Mouse (Mus musculus) testis, adult 2 months (tissue): ENCODE measurements around the gene Olfr1513. TPM values are rescaled to one million over a fixed set of nuclear protein-coding genes. Genes with fewer than 3 reads are reported as not detected.

ENCODE experiments used
- H3K27ac ChIP-seq: fragments of 200-500 bp; 2 replicates; pipeline ENCODE4 v1.5.1; 2012; ENCODE audit warnings: low read depth, low read length; ENCODE audit not compliant: control insufficient read depth, insufficient read depth
- H3K27me3 ChIP-seq: fragments of 200-500 bp; 2 replicates; pipeline ENCODE4 v1.6.1; 2012; ENCODE audit warnings: mild to moderate bottlenecking, low read length, moderate library complexity; ENCODE audit not compliant: control insufficient read depth, insufficient read depth
- H3K36me3 ChIP-seq: fragments of 200-500 bp; 2 replicates; pipeline ENCODE4 v1.6.1; 2012; ENCODE audit warnings: mild to moderate bottlenecking, low read length; ENCODE audit not compliant: control insufficient read depth, insufficient read depth
- H3K4me1 ChIP-seq: fragments of 200-500 bp; 2 replicates; pipeline ENCODE4 v1.6.1; 2012; ENCODE audit warnings: low read length; ENCODE audit not compliant: control insufficient read depth, insufficient read depth
- H3K4me3 ChIP-seq: fragments of 200-500 bp; 2 replicates; pipeline ENCODE4 v1.5.1; 2012; ENCODE audit warnings: low read depth, mild to moderate bottlenecking, low read length, moderate library complexity, mixed read lengths; ENCODE audit not compliant: control insufficient read depth
- CTCF ChIP-seq: fragments of 200-500 bp; IDR thresholded peaks from 2 replicates; pipeline ENCODE4 v1.5.1; 2012; ENCODE audit warnings: low read depth, mild to moderate bottlenecking, inconsistent platforms, low read length, moderate library complexity; ENCODE audit not compliant: control insufficient read depth, insufficient read depth, insufficient replicate concordance
- POLR2A ChIP-seq: fragments of 200-500 bp; IDR thresholded peaks from 2 replicates; pipeline ENCODE4 v1.6.1; 2012; ENCODE audit warnings: low read depth, mild to moderate bottlenecking, inconsistent platforms, low read length, moderate library complexity; ENCODE audit not compliant: control insufficient read depth
- polyA plus RNA-seq: library from polyadenylated mRNA; depleted of rRNA; stranded (reverse); fragments of >200 nt; gene quantifications from 2 replicates; pipeline ENCODE4 v1.2.3, GENCODE M21; 2012

Gene Olfr1513
- polyA plus RNA-seq, 1 experiment: not detected

GRCm38 (mm10) chr14:52332171-52332570 lies 24.0 kb downstream of the Olfr1513 start:
- TF ChIP-seq POLR2A: no peak
- no peak for TF ChIP-seq CTCF
- H3K27ac ChIP-seq: no peak overlapping the region
- H3K4me3 ChIP-seq: no peak overlapping the region
- no peaks in the 10 kb centered on the region for H3K36me3 ChIP-seq
- H3K27me3 ChIP-seq: no peaks in the 10 kb centered on the region
- H3K4me1 ChIP-seq: peaks cover 8% of the 10 kb centered on the region

DNA sequence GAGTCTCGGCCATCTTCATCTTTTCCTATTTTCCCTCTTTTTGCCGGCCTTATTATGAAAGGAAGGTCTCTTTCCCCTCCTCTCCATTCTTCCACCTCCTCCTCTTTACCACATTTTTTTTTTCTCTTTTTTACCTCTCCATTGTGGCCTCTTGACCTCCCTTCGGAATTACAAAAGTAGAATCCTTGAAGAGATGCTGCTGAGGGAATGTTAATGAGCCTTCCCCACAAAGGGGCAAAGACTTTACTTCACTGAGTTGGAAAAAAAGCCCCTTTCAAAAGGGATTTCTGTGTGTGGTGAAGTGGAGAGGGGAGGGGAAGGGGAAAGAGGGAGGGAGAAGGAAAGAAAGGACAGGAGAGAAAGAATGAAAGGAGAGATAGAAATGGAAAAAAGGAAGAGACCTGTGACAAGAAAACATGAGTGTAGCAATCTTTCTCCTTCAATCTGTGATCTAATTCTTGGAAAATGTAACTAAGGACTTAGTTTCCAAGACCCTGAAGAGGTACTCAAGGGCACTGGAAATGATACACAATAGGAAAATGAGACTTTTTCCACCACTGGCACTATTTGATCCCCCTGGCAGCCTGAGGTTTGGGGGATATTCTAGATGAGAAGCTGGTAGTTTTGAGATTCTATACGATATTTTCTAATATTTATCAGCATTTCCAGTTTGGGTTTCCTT lies 25.0 kb downstream of the Olfr1513 start:
- Histone ChIP-seq H3K27ac (no peak overlapping the region), H3K4me1 (peaks cover 8% of the 10 kb centered on the region), H3K27me3 (no peaks in the 10 kb centered on the region), H3K36me3 (no peaks in the 10 kb centered on the region), H3K4me3 (no peak overlapping the region)
- TF ChIP-seq POLR2A (no peak), CTCF (no peak)

DNA sequence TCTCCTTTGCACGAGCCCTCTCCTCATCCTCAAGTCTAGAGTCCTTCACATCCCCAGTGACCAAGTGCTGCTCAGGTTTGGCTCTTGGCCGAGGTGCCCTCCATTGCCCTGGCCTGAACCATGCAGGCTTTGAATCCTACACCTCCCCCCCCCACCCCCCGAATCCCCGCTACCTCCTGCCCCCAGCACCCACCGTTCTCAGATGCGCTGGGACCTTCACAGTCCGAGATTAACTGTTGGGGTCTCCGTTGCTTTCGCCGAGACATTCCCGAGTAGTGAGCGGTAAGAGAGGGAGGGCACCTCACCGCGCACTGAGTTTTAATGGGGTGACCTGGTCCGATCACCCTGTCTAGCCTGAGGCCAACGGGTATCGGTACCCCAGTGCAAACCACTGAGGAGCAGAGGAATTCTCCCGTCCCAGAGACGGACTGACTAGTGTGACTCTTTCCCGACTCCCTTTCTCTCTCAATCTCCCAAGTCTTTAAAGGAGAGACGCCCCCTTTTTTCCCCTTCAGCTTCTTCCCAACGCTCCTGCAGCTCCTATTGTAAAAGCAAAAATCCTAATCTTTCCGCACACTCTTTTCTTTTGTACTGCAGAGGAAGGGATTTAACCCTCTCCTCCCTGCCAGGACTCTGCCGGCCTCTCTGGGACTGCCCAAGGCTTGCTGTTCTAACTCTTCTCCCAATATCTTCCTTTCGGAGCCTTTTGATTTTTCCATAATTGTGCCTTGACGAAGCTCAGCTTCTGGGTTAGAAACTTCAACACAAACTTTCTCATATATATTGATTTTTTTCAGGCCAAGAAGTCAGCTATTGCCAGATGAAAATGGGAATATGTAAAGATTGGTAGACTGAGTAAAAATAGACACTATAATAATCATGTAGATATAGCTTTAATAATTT lies 28.0 kb downstream of the Olfr1513 start, which contains the start of gene Sall2:
Sall2 (minus strand) TSS at position 853 of the 903 bp plus-strand sequence.
- peaks cover 8% of the 10 kb centered on the region for H3K4me1 ChIP-seq
- no peaks in the 10 kb centered on the region for H3K27me3 ChIP-seq
- no peaks in the 10 kb centered on the region for H3K36me3 ChIP-seq
- H3K27ac ChIP-seq: no peak within 1 kb of the TSS
- TF ChIP-seq POLR2A: no peak
- TF ChIP-seq CTCF: no peak
- peak within 1 kb of the TSS; percentile 77 for H3K4me3 ChIP-seq

GRCm38 (mm10) chr14:52327375-52327901 lies 28.8 kb downstream of the Olfr1513 start:
- no peak for TF ChIP-seq POLR2A
- TF ChIP-seq CTCF: no peak
- H3K36me3 ChIP-seq: no peaks in the 10 kb centered on the region
- H3K4me3 ChIP-seq: peak overlapping the region; percentile 77
- peaks cover 8% of the 10 kb centered on the region for H3K4me1 ChIP-seq
- H3K27ac ChIP-seq: no peak overlapping the region
- no peaks in the 10 kb centered on the region for H3K27me3 ChIP-seq

DNA sequence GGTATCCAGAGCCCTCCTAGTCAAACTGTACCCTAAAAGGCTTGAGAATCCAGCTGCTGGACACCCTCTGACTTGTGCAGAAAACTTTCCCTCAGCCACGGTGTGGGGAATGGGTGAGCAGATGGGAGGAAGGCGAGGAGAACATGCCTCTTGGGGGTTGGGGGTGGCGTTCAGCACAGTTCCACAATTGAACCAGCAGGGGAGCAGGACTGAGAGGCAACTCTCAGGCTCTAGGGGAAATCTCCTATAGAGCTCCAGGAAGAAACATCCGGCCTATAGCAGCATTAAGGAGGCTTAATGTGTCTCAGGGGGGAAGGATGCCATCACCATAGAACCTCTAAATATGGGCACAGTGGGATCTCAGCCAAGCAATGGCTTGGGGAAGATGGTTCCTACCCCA lies 30.3 kb downstream of the Olfr1513 start:
- Histone ChIP-seq H3K36me3 (no peaks in the 10 kb centered on the region), H3K27ac (no peak overlapping the region), H3K4me1 (peaks cover 8% of the 10 kb centered on the region), H3K4me3 (no peak overlapping the region), H3K27me3 (no peaks in the 10 kb centered on the region)
- TF ChIP-seq POLR2A (no peak), CTCF (no peak)

DNA sequence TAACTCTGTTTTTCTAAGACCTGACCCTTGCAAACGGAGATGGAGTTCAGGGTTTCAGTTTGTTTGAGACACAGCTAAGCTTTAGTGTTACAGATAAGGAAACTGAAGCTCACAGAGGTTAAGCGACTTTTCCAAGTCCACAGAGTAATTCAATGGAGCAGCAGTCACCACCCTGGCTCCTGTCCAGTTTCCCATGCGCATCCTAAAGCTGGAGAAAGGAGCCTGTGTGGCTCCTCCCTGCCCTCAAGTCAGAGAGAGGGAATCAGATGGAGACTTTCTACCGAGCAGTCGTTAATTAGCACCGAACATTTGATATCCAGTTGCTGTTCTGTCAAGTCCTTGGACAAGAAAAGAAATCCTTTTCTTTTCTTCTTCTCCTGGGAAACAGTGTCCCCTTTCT lies 36.8 kb downstream of the Olfr1513 start:
- no peak overlapping the region for H3K4me3 ChIP-seq
- H3K27ac ChIP-seq: no peak overlapping the region
- peaks cover 15% of the 10 kb centered on the region for H3K4me1 ChIP-seq
- H3K36me3 ChIP-seq: no peaks in the 10 kb centered on the region
- H3K27me3 ChIP-seq: no peaks in the 10 kb centered on the region
- no peak for TF ChIP-seq CTCF
- no peak for TF ChIP-seq POLR2A
